Comparison of ENCODE assay signal across 11 mouse cellular contexts in the genomic region with DNA sequence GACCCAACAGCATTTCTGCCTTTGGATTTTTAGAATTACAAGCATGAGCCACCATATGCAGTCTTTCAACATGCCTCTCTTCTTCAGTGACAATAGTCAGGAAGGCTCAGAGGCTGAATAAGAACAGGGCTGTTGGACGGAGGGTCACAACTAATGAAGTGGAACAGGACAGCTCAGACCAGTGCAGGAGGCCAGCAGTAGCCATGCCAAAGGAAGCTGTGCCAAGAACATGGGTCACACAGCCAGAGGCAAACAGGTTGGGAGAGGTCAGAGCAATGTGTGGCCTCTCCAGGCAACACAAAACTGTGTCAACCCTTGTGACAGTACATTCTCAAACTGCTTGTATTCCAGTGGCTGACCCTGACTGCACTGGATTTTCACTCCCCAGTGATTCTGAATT. TPM values are rescaled to one million over a fixed set of nuclear protein-coding genes. Genes with fewer than 3 reads are reported as not detected.
DNase-seq lines count a peak whose midpoint lies in the region; ATAC-seq lines count a peak whose summit lies in the region.
"Had no signal": no experiment of that assay in that cellular context is flagged by ENCODE, and none has a peak within 500 bp of the region (broad histone marks: within the 10 kb centered on the region; RNA-seq: fewer than 3 reads in every experiment).

No protein-coding gene starts in this region.

- H3K36me3 ChIP-seq in forebrain, embryonic 11.5 days (ENCODE audit: control insufficient read depth, insufficient read depth, low read length), result no peaks in the 10 kb centered on the region
- no peaks in the 10 kb centered on the region for H3K36me3 ChIP-seq in forebrain, embryonic 10.5 days (replicated peaks)
- no peaks in the 10 kb centered on the region for H3K36me3 ChIP-seq in hindbrain, embryonic 11.5 days (ENCODE audit: control insufficient read depth, insufficient read depth, low read length)
- no peaks in the 10 kb centered on the region for H3K36me3 ChIP-seq in hindbrain, embryonic 13.5 days
- H3K36me3 ChIP-seq: hindbrain, embryonic 15.5 days had no signal

- intact Hi-C loops in heart, postnatal 14 days (cut with DNase I), result no loop called here

- no peak overlapping the region for H3K4me3 ChIP-seq in forebrain, embryonic 11.5 days (ENCODE audit: low read depth, low read length)
- no peak overlapping the region for H3K4me3 ChIP-seq in forebrain, embryonic 10.5 days
- no peak overlapping the region for H3K4me3 ChIP-seq in hindbrain, embryonic 11.5 days (ENCODE audit: low read depth, low read length)
- no peak overlapping the region for H3K4me3 ChIP-seq in hindbrain, embryonic 13.5 days
- H3K4me3 ChIP-seq: hindbrain, embryonic 15.5 days had no signal

- H3K9ac ChIP-seq in forebrain, embryonic 11.5 days (ENCODE audit: low read length), result no peak overlapping the region
- no peak overlapping the region for H3K9ac ChIP-seq in hindbrain, embryonic 11.5 days (ENCODE audit: low read depth, low read length)
- no peak overlapping the region for H3K9ac ChIP-seq in hindbrain, embryonic 13.5 days
- H3K9ac ChIP-seq: hindbrain, embryonic 15.5 days; lung, embryonic 14.5 days had no signal

- H3K9me3 ChIP-seq in forebrain, embryonic 11.5 days (ENCODE audit: control insufficient read depth, low read length), result no peaks in the 10 kb centered on the region
- H3K9me3 ChIP-seq in forebrain, embryonic 10.5 days, result no peaks in the 10 kb centered on the region
- no peaks in the 10 kb centered on the region for H3K9me3 ChIP-seq in hindbrain, embryonic 11.5 days (ENCODE audit: control insufficient read depth, low read length)
- no peaks in the 10 kb centered on the region for H3K9me3 ChIP-seq in hindbrain, embryonic 13.5 days
- H3K9me3 ChIP-seq: hindbrain, embryonic 15.5 days had no signal

- no peak overlapping the region for H3K27ac ChIP-seq in forebrain, embryonic 11.5 days (ENCODE audit: low read depth, low read length)
- H3K27ac ChIP-seq in forebrain, embryonic 10.5 days, result no peak overlapping the region
- no peak overlapping the region for H3K27ac ChIP-seq in hindbrain, embryonic 11.5 days (ENCODE audit: low read depth, low read length)
- no peak overlapping the region for H3K27ac ChIP-seq in hindbrain, embryonic 13.5 days
- H3K27ac ChIP-seq: hindbrain, embryonic 15.5 days had no signal

- H3K27me3 ChIP-seq in forebrain, embryonic 11.5 days (ENCODE audit: control insufficient read depth, insufficient read depth, low read length), result no peaks in the 10 kb centered on the region
- H3K27me3 ChIP-seq in forebrain, embryonic 10.5 days (ENCODE audit: poor library complexity, severe bottlenecking), result 0 out of 2 replicates have a peak, but pooled peaks cover 1% of the 10 kb centered on the region
- H3K27me3 ChIP-seq in hindbrain, embryonic 11.5 days (ENCODE audit: control insufficient read depth, insufficient read depth, low read length), result no peaks in the 10 kb centered on the region
- no peaks in the 10 kb centered on the region for H3K27me3 ChIP-seq in hindbrain, embryonic 13.5 days
- H3K27me3 ChIP-seq: hindbrain, embryonic 15.5 days had no signal

- no peaks in the 10 kb centered on the region for H3K4me1 ChIP-seq in forebrain, embryonic 11.5 days (replicated peaks; ENCODE audit: control insufficient read depth, insufficient read depth, low read length)
- H3K4me1 ChIP-seq in forebrain, embryonic 10.5 days, result no peaks in the 10 kb centered on the region
- H3K4me1 ChIP-seq in hindbrain, embryonic 11.5 days (replicated peaks; ENCODE audit: control insufficient read depth, insufficient read depth, low read length), result no peaks in the 10 kb centered on the region
- 0 out of 2 replicates have a peak, but pooled peaks cover 2% of the 10 kb centered on the region for H3K4me1 ChIP-seq in hindbrain, embryonic 13.5 days (replicated peaks)
- H3K4me1 ChIP-seq: hindbrain, embryonic 15.5 days had no signal

- WGBS in forebrain, embryonic 11.5 days, result 60% methylated on average over 1 of the region's 1 CpGs
- 52% methylated on average over 1 of the region's 1 CpGs for WGBS in forebrain, embryonic 10.5 days
- 38% methylated on average over 1 of the region's 1 CpGs for WGBS in hindbrain, embryonic 11.5 days
- WGBS in hindbrain, embryonic 13.5 days, result 47% methylated on average over 1 of the region's 1 CpGs

- no peak overlapping the region for H3K4me2 ChIP-seq in forebrain, embryonic 11.5 days (ENCODE audit: low read depth, low read length, severe bottlenecking)
- no peak overlapping the region for H3K4me2 ChIP-seq in hindbrain, embryonic 11.5 days (replicated peaks; ENCODE audit: low read depth, low read length)
- H3K4me2 ChIP-seq in hindbrain, embryonic 13.5 days, result no peak overlapping the region
- H3K4me2 ChIP-seq: hindbrain, embryonic 15.5 days; lung, embryonic 14.5 days had no signal

- peak; percentile 27; the same call in 1 of the 2 replicates for ATAC-seq in forebrain, embryonic 11.5 days (replicated peaks; ENCODE audit: low FRiP score)
- no peak for ATAC-seq in hindbrain, embryonic 11.5 days (ENCODE audit: low FRiP score)
- no peak for ATAC-seq in hindbrain, embryonic 13.5 days (ENCODE audit: low FRiP score)
- ATAC-seq: CD4-positive, CD25-positive, alpha-beta regulatory T cell, adult 4 months had no signal

- DNase-seq in forebrain, embryonic 11.5 days (ENCODE audit: low spot score), result no peak
- DNase-seq in forebrain, embryonic 10.5 days (ENCODE audit: extremely low spot score, low spot score), result no peak
- peak; percentile 31 to 32 for DNase-seq in right cerebral cortex, postnatal 10 days (ENCODE audit: low spot score in 2 of 2)
- DNase-seq in right cerebral cortex, postnatal 14 days, result no peak
- peak; percentile 14 to 38 for DNase-seq in heart, postnatal 14 days
- DNase-seq in hindbrain, embryonic 11.5 days (ENCODE audit: low spot score), result no peak
- no peak for DNase-seq in spleen, adult 12 weeks (ENCODE audit: low spot score)
- DNase-seq: lung, embryonic 14.5 days had no signal

RNA-seq across cellular contexts. Expression of a gene that starts 6.7 kb away (rescaled TPM):
- polyA plus RNA-seq in forebrain, embryonic 11.5 days (2014; fragmentation: Nextera tagmentation; extraction: Ambion mirVana), result 45.6 and 47.8 TPM in 2 replicates
- 49.5 and 53.1 TPM in 2 replicates for polyA plus RNA-seq in forebrain, embryonic 10.5 days (2016; fragmentation: Nextera tagmentation; extraction: Ambion mirVana)
- 10 to 100 TPM; 26.1 to 27.4 TPM for total RNA-seq in heart, postnatal 14 days (2021)
- 38.0 and 39.2 TPM in 2 replicates for polyA plus RNA-seq in hindbrain, embryonic 11.5 days (2014; fragmentation: Nextera tagmentation; extraction: Ambion mirVana)
- polyA plus RNA-seq in hindbrain, embryonic 13.5 days (2015; fragmentation: Nextera tagmentation; extraction: Ambion mirVana), result 25.2 and 27.0 TPM in 2 replicates

Comparison
In these comparisons a context has a peak if more than half of its experiments do, and no peak if none do; other contexts are left out.
1. DNase-seq: peak in right cerebral cortex, postnatal 10 days (2 of 2) and heart, postnatal 14 days (2 of 2); none in forebrain, embryonic 11.5 days (single experiment), forebrain, embryonic 10.5 days (single experiment), right cerebral cortex, postnatal 14 days (single experiment), hindbrain, embryonic 11.5 days (single experiment) and spleen, adult 12 weeks (single experiment).